Mouse (Mus musculus) intestine, postnatal 0 days (tissue): ENCODE measurements around the gene Npm3. TPM values are rescaled to one million over a fixed set of nuclear protein-coding genes. Genes with fewer than 3 reads are reported as not detected.

Source experiments
- ATAC-seq: fragments of 200-750 bp; cut with Nextera tagmentation; 2 replicates; pipeline ENCODE4 v1.8.0; 2017; ENCODE audit warnings: mild to moderate bottlenecking, moderate TSS enrichment, moderate library complexity
- H3K27ac ChIP-seq: fragments of 300-500 bp; sonication (generic); 2 replicates; pipeline ENCODE4 v1.5.1; 2014; ENCODE audit warnings: mild to moderate bottlenecking, low read depth, low read length, moderate library complexity
- H3K27me3 ChIP-seq: fragments of 300-500 bp; sonication (generic); replicated peaks from 2 replicates; pipeline ENCODE4 v1.6.1; 2014; ENCODE audit warnings: low read length, mixed read lengths; ENCODE audit not compliant: control insufficient read depth, insufficient read depth
- H3K36me3 ChIP-seq: fragments of 300-500 bp; sonication (generic); 2 replicates; pipeline ENCODE4 v1.6.1; 2014; ENCODE audit warnings: mild to moderate bottlenecking, moderate library complexity; ENCODE audit not compliant: control insufficient read depth, insufficient read depth
- H3K4me1 ChIP-seq: fragments of 300-500 bp; sonication (generic); replicated peaks from 2 replicates; pipeline ENCODE4 v1.6.1; 2014; ENCODE audit warnings: antibody characterized with exemption, low read length, mixed read lengths; ENCODE audit not compliant: control insufficient read depth, insufficient read depth
- H3K4me2 ChIP-seq: fragments of 300-500 bp; sonication (generic); replicated peaks from 2 replicates; pipeline ENCODE4 v1.6.1; 2014; ENCODE audit warnings: low read depth, mild to moderate bottlenecking, moderate library complexity
- H3K4me3 ChIP-seq: fragments of 300-500 bp; sonication (generic); 2 replicates; pipeline ENCODE4 v1.5.1; 2014; ENCODE audit warnings: low read depth, low read length
- H3K9ac ChIP-seq: fragments of 300-500 bp; sonication (generic); 2 replicates; pipeline ENCODE4 v1.6.1; 2014; ENCODE audit warnings: mild to moderate bottlenecking, low read depth, low read length
- H3K9me3 ChIP-seq: fragments of 300-500 bp; sonication (generic); 2 replicates; pipeline ENCODE4 v1.6.1; 2016; ENCODE audit warnings: mixed run types; ENCODE audit not compliant: control insufficient read depth
- CTCF ChIP-seq: sonication (generic); IDR thresholded peaks from 2 replicates; pipeline ENCODE4 v1.5.1; 2016; ENCODE audit warnings: low read depth, mild to moderate bottlenecking, control low read depth, antibody characterized with exemption, moderate library complexity
- WGBS: fragments of 180-500 bp; shearing (Covaris S2); extraction: QIAGEN DNeasy Blood & Tissue Kit; methylation state at CpG from one replicate; pipeline ENCODE4 v1.1.7; 2014; 5-methylcytosine and 5-hydroxymethylcytosine counted together
- polyA plus RNA-seq: library from polyadenylated mRNA; unstranded; fragments of >200 nt; fragmentation: Nextera tagmentation; extraction: Ambion mirVana; gene quantifications from 2 replicates; pipeline ENCODE4 v1.2.1, GENCODE M21; 2015

Npm3 gene
- polyA plus RNA-seq, 1 experiment from 2014 or later, result 9.0 TPM

DNA sequence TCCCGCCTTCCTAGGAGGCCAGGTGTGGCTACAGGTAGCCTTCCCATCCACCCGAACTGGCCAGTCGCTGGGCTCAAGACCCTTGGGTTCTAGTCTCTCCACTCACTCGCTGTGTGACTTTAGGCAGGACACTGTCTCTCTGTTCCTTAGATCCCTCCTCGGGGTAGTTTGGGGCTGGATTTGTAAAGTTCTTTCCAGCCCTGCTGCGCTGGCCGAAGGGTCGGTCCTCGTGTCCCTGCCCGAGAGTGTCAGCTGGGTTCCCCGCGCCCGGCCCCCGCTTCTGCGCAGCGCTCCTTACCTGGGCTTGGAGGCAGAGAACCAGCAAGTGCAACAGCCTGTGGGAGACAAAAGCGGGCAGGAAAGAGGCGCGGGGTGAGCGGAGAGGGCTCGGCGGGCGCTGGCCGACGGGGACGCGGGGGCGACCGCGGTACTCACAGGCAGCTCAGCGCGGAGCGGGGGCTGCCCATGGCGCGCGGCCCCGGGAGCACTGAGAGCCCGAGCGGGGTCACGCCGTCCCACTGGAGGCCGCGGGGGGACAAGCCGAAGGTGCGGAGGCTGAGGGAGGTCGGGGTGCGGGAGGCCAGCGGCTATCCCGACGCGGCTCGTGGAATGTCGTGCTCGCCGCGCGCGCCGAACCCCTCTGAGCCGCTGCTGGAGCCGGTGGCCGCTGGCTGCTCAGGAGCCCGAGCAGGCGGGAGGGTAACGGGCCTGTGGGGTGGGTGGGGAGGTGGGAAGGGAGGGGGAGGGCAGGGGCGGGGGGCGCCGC lies 7.0 kb downstream of the Npm3 start, which contains the start of gene Fgf8:
Gene Fgf8, minus strand, starts transcription at position 698 of the 766 bp plus-strand sequence.
- Histone ChIP-seq H3K27me3 (peaks cover 80% of the 10 kb centered on the region), H3K9ac (no peak within 1 kb of the TSS), H3K4me1 (peaks cover 3% of the 10 kb centered on the region; the same call in 1 of the 2 replicates), H3K27ac (no peak within 1 kb of the TSS), H3K4me2 (peak within 1 kb of the TSS; percentile 69), H3K9me3 (no peaks in the 10 kb centered on the region), H3K4me3 (peak within 1 kb of the TSS; percentile 45), H3K36me3 (no peaks in the 10 kb centered on the region)
- no peak for ATAC-seq
- under 1% methylated on average over 56 of the region's 68 CpGs for WGBS
- no peak for TF ChIP-seq CTCF

DNA sequence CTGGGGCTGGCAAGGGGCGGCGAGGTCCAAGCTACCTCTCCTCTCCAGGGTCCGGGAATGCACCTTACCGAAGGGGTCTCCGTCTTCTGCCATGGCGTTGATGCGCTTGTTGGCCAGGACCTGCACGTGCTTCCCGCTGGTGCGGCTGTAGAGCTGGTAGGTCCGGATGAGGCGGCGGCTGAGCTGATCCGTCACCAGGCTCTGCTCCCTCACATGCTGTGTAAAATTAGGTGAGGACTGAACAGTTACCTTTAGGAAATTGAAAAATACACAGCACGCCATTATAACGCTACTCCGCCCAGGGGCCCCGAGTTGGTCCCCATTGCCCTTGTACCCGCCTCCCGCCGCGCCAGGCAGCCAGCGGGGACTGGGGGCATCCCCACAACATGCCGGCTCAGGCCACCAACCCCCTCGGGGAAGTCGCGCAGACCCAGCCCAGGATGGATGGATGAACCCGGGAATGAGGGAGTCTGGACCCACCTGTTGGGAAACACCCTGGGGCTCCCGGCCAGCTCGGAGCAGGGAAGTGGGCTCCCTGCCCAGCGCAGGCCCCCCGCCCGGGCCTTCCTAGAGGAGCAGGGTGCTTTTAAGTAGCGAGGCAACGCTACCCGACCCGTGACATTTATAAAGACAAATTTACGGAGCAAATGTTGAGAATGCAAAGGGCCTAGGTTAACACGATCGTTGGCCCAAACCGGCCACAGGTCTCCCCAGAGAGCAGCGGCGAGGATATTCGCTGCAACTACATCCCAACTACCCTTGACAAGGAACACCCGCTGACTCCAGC lies 7.8 kb downstream of the Npm3 start:
- peaks cover 88% of the 10 kb centered on the region for H3K27me3 ChIP-seq
- TF ChIP-seq CTCF, result no peak
- ATAC-seq, result no peak
- H3K4me1 ChIP-seq, result peaks cover 6% of the 10 kb centered on the region; the same call in 1 of the 2 replicates
- H3K9ac ChIP-seq, result no peak overlapping the region
- no peak overlapping the region; the same call in 1 of the 2 replicates for H3K4me2 ChIP-seq
- 5% methylated on average over 45 of the region's 45 CpGs for WGBS
- H3K9me3 ChIP-seq, result no peaks in the 10 kb centered on the region
- no peak overlapping the region for H3K27ac ChIP-seq
- H3K36me3 ChIP-seq, result no peaks in the 10 kb centered on the region
- peak overlapping the region; percentile 45; the same call in 1 of the 2 replicates for H3K4me3 ChIP-seq

DNA sequence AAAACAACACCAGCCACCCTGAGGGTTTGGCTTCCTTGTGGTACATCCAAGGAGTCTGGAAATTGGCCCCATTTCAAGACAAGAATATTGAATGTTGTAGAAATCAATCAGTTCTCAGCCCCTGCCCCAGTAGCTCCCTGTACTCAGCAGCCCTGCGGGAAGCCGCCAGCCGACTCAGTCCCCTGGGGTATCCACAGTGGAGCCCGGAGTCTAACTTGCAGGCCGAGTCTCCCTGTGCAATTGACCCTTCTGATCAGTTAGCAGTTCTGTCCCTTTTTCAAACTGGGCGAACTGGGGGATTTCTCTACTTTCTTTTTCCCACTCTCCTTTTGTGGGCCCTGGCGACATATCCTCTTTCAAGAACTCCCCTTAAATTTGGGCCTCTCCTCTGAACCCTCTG lies 8.6 kb downstream of the Npm3 start:
- H3K9ac ChIP-seq, result no peak overlapping the region
- ATAC-seq, result no peak
- no peak for TF ChIP-seq CTCF
- H3K4me2 ChIP-seq, result no peak overlapping the region
- no peaks in the 10 kb centered on the region for H3K36me3 ChIP-seq
- WGBS, result 12% methylated on average over 7 of the region's 7 CpGs
- H3K9me3 ChIP-seq, result no peaks in the 10 kb centered on the region
- no peak overlapping the region for H3K4me3 ChIP-seq
- H3K27me3 ChIP-seq, result peaks cover 84% of the 10 kb centered on the region
- H3K27ac ChIP-seq, result no peak overlapping the region
- peaks cover 6% of the 10 kb centered on the region; the same call in 1 of the 2 replicates for H3K4me1 ChIP-seq

DNA sequence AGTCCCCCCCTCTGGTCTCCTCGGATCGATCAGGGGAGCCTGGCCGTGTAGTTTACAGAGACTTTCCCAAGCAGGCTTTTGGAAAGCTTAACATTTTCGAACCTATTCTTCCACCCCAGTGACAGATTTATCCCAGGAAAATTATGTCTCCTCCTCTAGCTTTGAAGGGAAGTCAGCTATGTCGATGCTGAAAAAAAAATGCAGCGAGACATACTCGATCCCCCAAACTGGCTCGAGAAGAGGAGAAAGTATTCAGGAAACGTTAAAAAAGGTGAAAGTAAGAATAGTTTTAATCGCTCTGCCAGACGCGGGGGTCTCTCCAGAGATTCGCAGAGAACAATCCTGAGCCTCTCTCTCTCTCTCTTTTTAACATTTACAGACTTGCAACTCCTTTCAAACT lies 9.2 kb downstream of the Npm3 start:
- Histone ChIP-seq H3K9ac (no peak overlapping the region), H3K36me3 (no peaks in the 10 kb centered on the region), H3K27me3 (peaks cover 78% of the 10 kb centered on the region), H3K4me2 (no peak overlapping the region), H3K27ac (no peak overlapping the region), H3K4me1 (0 out of 2 replicates have a peak, but pooled peaks cover 3% of the 10 kb centered on the region), H3K4me3 (no peak overlapping the region), H3K9me3 (no peaks in the 10 kb centered on the region)
- WGBS, result 15% methylated on average over 13 of the region's 13 CpGs
- no peak for TF ChIP-seq CTCF
- no peak for ATAC-seq

DNA sequence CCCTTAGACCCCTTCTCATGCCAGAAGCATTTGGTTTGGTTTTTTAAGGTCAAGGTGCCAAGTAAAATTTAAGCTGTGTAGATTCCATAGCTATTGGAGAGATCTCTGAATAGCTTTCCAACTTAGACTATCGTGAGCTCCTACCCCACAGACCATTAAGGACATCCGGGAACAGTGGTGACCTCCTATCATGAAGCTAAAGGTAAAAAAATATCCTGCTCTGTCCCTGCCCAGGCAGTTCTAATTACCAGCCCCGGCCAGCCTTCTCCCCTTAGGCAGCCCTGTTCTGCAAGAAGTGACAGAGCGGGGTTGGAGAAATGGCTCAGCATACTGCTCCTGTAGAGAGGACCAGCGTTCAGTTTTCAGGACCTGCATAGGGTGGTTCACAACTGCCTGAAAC lies 10.9 kb downstream of the Npm3 start:
- no peak for TF ChIP-seq CTCF
- no peak for ATAC-seq

DNA sequence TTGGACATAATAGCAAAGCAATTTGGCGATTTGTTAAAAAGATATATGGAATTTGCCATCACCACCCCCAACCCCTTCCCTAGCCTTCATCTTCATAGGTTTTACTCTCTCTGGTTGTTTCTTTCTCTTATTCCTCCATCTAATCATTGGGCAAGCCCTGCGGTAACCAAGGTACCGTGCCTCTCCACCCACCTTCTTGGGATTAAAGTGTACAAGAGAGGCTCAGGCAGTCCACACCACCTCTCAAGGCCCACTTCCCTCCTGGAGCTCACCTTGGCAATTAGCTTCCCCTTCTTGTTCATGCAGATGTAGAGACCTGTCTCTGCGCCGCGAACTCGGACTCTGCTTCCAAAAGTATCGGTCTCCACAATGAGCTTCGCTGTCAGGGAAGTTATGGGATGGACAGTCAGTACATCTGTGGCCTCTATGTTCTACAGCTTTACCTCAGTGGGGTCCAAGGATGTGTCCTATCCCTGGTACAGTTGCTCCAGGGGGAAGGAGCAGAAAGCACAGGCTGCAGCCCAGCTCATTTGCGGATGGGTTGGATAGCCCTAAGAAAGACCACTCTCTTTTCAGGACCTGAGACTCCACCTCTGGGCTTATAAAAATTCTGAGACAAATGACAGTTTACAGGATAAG lies 11.4 kb downstream of the Npm3 start:
- WGBS, result 85% methylated on average over 10 of the region's 10 CpGs
- Histone ChIP-seq H3K4me1 (0 out of 2 replicates have a peak, but pooled peaks cover 3% of the 10 kb centered on the region), H3K4me3 (no peak overlapping the region), H3K27me3 (peaks cover 59% of the 10 kb centered on the region), H3K9ac (no peak overlapping the region), H3K27ac (no peak overlapping the region), H3K36me3 (no peaks in the 10 kb centered on the region), H3K4me2 (no peak overlapping the region), H3K9me3 (no peaks in the 10 kb centered on the region)
- TF ChIP-seq CTCF, result no peak
- ATAC-seq, result no peak

More for the DNA sequence above, 10.9 kb downstream of the Npm3 start:
- Histone ChIP-seq H3K4me3 (no peak overlapping the region), H3K9ac (no peak overlapping the region), H3K4me2 (no peak overlapping the region), H3K27ac (no peak overlapping the region), H3K27me3 (peaks cover 62% of the 10 kb centered on the region), H3K4me1 (0 out of 2 replicates have a peak, but pooled peaks cover 3% of the 10 kb centered on the region), H3K9me3 (no peaks in the 10 kb centered on the region), H3K36me3 (no peaks in the 10 kb centered on the region)
- WGBS, result 78% methylated on average over 5 of the region's 5 CpGs
